Mouse (Mus musculus) midbrain, postnatal 0 days (tissue): ENCODE measurements around the gene Bcl3. TPM values are rescaled to one million over a fixed set of nuclear protein-coding genes. Genes with fewer than 3 reads are reported as not detected.

Experiments used
- ATAC-seq: fragments of 200-750 bp; cut with Nextera tagmentation; 2 replicates; pipeline ENCODE4 v1.8.0; 2017; ENCODE audit warnings: moderate number of reproducible peaks, mild to moderate bottlenecking, moderate TSS enrichment, moderate library complexity; ENCODE audit not compliant: low FRiP score
- DNase-seq: peaks from one replicate; pipeline ENCODE4 v3.0.0-alpha.2; 2015; ENCODE audit warnings: low spot score
- H3K27ac ChIP-seq: fragments of 300-500 bp; sonication (generic); 2 replicates; pipeline ENCODE4 v1.5.1; 2014; ENCODE audit warnings: low read depth, mild to moderate bottlenecking, low read length, mixed read lengths
- H3K27me3 ChIP-seq: fragments of 300-500 bp; sonication (generic); 2 replicates; pipeline ENCODE4 v1.6.1; 2014; ENCODE audit warnings: low read length, control low read depth, mixed read lengths; ENCODE audit not compliant: insufficient read depth
- H3K36me3 ChIP-seq: fragments of 300-500 bp; sonication (generic); 2 replicates; pipeline ENCODE4 v1.6.1; 2014; ENCODE audit warnings: low read length, control low read depth, mixed read lengths; ENCODE audit not compliant: insufficient read depth
- H3K4me1 ChIP-seq: fragments of 300-500 bp; sonication (generic); 2 replicates; pipeline ENCODE4 v1.6.1; 2014; ENCODE audit warnings: mild to moderate bottlenecking, control low read depth, antibody characterized with exemption, low read length, mixed read lengths; ENCODE audit not compliant: insufficient read depth
- H3K4me2 ChIP-seq: fragments of 300-500 bp; sonication (generic); 2 replicates; pipeline ENCODE4 v1.6.1; 2014; ENCODE audit warnings: low read depth, mild to moderate bottlenecking, low read length, mixed read lengths; ENCODE audit not compliant: poor library complexity, severe bottlenecking
- H3K4me3 ChIP-seq: fragments of 300-500 bp; sonication (generic); 2 replicates; pipeline ENCODE4 v1.5.1; 2014; ENCODE audit warnings: low read depth, mild to moderate bottlenecking, low read length, moderate library complexity
- H3K9ac ChIP-seq: fragments of 300-500 bp; sonication (generic); replicated peaks from 2 replicates; pipeline ENCODE4 v1.6.1; 2014; ENCODE audit warnings: mild to moderate bottlenecking, low read length, moderate library complexity, mixed read lengths; ENCODE audit not compliant: poor library complexity, severe bottlenecking
- H3K9me3 ChIP-seq: fragments of 300-500 bp; sonication (generic); 2 replicates; pipeline ENCODE4 v1.6.1; 2016; ENCODE audit warnings: low read length, control low read depth
- CTCF ChIP-seq: IDR thresholded peaks from 2 replicates; pipeline ENCODE4 v1.5.1; 2016; ENCODE audit warnings: antibody characterized with exemption, mild to moderate bottlenecking
- WGBS: fragments of 180-500 bp; shearing (Covaris S2); extraction: QIAGEN DNeasy Blood & Tissue Kit; methylation state at CpG from one replicate; pipeline ENCODE4 v1.1.7; 2014; 5-methylcytosine and 5-hydroxymethylcytosine counted together
- polyA plus RNA-seq: library from polyadenylated mRNA; unstranded; fragments of >200 nt; fragmentation: Nextera tagmentation; extraction: Ambion mirVana; gene quantifications from 2 replicates; pipeline ENCODE4 v1.2.1, GENCODE M21; 2015
- total RNA-seq: library from RNA; depleted of rRNA; stranded (reverse); fragments of >200 nt; gene quantifications from 2 replicates; pipeline ENCODE4 v1.2.3, GENCODE M21; 2014

The Bcl3 gene
- total and polyA plus RNA-seq, 2 experiments from 2014 or later: 0.55 to 0.93 TPM

DNA sequence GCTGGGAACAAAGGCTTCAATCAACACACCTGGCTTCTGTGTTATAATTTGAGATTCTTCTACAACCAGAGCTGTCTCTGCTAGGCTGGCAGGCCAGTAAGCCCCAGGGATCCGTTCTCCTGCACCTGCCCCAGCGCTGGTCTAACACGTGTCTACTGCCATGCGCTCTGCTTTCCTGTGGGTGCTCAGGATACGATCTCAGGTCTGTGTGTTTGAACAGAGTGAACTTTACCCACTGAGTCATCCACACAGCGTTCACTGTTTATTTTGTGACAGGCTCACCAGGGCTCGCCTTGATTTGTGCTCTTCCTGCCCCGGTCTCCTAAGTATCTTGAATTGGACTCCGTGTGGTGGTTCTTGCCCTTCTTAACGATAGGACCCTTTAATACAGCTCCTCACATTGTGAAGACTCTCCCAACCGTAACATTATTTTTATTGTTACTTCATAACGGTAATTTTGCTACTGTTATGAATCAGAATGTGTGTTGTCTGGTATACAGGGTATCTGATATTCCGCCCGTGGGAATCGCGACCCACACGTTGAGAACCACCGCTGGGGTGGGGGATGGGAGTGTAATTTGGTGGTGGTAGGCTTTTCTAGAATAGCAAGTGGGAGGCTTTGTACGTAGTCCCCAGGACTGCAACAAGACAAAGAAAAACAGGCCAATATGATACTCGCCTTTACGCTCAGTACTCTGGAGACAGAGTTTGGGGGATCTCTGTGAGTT is 19.3 kb upstream of the Bcl3 start:
- Histone ChIP-seq H3K27ac (no peak overlapping the region), H3K4me2 (no peak overlapping the region), H3K27me3 (peaks cover 14% of the 10 kb centered on the region), H3K36me3 (no peaks in the 10 kb centered on the region), H3K4me1 (no peaks in the 10 kb centered on the region), H3K9me3 (no peaks in the 10 kb centered on the region), H3K4me3 (no peak overlapping the region), H3K9ac (no peak overlapping the region)
- no peak for DNase-seq
- ATAC-seq: no peak
- 86% methylated on average over 21 of the region's 21 CpGs for WGBS
- TF ChIP-seq CTCF: no peak

DNA sequence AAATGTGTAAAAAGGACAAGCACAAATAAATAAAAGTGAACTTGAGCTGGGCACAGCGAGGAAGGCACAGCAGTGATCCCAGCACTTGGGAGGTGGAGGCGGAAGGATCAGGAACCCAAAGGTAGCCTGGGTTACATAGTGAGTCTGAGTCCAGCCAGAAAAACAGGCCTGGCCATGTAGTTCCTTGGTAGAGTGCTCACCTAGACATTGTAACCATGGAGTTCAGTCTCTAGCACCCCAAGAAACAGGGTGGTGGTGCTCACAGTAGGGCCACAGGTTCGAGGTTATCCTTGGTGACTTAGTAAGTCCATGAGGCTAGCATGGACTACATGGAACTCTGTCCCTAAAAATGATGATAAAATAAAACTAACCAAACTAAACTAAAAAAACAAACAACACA is 18.4 kb upstream of the Bcl3 start:
- Histone ChIP-seq H3K9me3 (no peaks in the 10 kb centered on the region), H3K36me3 (no peaks in the 10 kb centered on the region), H3K4me2 (no peak overlapping the region), H3K4me1 (no peaks in the 10 kb centered on the region), H3K27ac (no peak overlapping the region), H3K4me3 (no peak overlapping the region), H3K27me3 (peaks cover 13% of the 10 kb centered on the region; the same call in 1 of the 2 replicates), H3K9ac (no peak overlapping the region)
- TF ChIP-seq CTCF: no peak
- DNase-seq (no peak), ATAC-seq (no peak)
- WGBS: 91% methylated on average over 3 of the region's 3 CpGs

DNA sequence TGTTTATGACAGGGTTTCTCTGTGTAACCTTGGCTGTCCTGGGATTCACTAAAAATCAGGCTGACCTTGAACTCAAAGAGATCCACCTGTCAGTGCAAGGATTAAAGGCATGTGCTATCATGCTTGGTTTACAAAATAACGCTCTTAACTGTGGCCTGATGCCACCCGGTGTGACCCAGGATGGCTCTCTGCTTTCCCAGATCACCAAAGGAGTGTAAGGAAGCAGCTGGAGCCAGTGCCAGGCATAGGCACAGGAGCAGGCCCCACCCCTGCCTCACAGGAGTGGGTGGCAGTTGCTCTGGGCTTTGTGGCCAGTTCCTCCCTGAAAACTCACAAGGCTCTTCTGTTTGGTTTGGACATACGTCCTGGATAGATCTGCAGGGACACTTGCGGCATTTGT is 17.8 kb upstream of the Bcl3 start:
- no peak overlapping the region for H3K4me2 ChIP-seq
- 85% methylated on average over 4 of the region's 4 CpGs for WGBS
- H3K36me3 ChIP-seq: no peaks in the 10 kb centered on the region
- H3K4me1 ChIP-seq: no peaks in the 10 kb centered on the region
- DNase-seq (no peak), ATAC-seq (no peak)
- H3K9ac ChIP-seq: no peak overlapping the region
- no peak overlapping the region for H3K4me3 ChIP-seq
- no peaks in the 10 kb centered on the region for H3K9me3 ChIP-seq
- H3K27ac ChIP-seq: no peak overlapping the region
- TF ChIP-seq CTCF: no peak
- H3K27me3 ChIP-seq: peaks cover 13% of the 10 kb centered on the region; the same call in 1 of the 2 replicates

DNA sequence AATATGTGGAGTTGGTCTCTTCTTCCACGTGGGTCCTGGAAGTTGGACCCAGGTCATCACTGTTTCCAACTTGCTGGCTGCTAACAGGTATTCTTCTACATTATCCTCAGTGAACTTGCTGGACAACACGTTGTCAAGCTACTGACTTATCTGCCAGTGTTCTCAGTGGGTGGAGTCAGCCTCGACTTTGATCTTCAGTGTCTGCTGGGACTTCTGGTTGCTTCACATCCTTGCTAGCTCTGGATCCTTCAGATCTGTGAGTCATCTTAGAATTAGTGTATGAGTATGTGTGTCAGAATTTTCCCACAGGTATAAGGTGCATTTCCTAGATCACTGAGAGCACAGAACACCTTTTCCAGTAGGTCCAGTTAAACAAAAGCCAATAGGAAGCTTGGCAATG is 14.3 kb upstream of the Bcl3 start:
- Histone ChIP-seq H3K27ac (no peak overlapping the region), H3K27me3 (no peaks in the 10 kb centered on the region), H3K4me1 (no peaks in the 10 kb centered on the region), H3K36me3 (no peaks in the 10 kb centered on the region), H3K4me3 (no peak overlapping the region), H3K9me3 (no peaks in the 10 kb centered on the region), H3K9ac (no peak overlapping the region), H3K4me2 (no peak overlapping the region)
- TF ChIP-seq CTCF: no peak
- ATAC-seq: no peak
- 63% methylated on average over 3 of the region's 3 CpGs for WGBS
- DNase-seq: no peak

DNA sequence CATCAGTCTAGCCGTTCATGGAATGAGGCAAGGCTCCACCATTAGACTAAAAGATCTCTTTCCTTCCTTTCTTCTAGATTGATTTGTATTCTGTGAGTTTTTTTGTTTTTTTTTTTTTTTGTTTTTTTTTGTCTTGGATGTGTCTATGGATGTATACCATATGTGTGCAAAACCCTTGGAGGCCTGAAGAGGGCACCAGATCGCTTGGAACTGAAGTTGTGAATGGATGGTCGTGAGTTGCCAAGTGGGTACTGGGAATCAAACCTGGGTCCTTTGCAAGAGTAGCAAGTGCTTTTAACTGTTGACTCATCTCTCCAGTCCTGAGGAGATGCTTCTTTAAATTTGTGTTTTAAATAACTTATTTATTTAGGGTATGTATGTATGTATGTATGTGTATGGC is 11.5 kb upstream of the Bcl3 start:
- H3K4me2 ChIP-seq: no peak overlapping the region
- no peak overlapping the region for H3K4me3 ChIP-seq
- WGBS: 71% methylated on average over 3 of the region's 3 CpGs
- no peaks in the 10 kb centered on the region for H3K9me3 ChIP-seq
- ATAC-seq (no peak), DNase-seq (no peak)
- no peak overlapping the region for H3K27ac ChIP-seq
- H3K4me1 ChIP-seq: no peaks in the 10 kb centered on the region
- H3K36me3 ChIP-seq: no peaks in the 10 kb centered on the region
- no peaks in the 10 kb centered on the region for H3K27me3 ChIP-seq
- no peak; the same call in 1 of the 2 replicates for TF ChIP-seq CTCF
- H3K9ac ChIP-seq: no peak overlapping the region

DNA sequence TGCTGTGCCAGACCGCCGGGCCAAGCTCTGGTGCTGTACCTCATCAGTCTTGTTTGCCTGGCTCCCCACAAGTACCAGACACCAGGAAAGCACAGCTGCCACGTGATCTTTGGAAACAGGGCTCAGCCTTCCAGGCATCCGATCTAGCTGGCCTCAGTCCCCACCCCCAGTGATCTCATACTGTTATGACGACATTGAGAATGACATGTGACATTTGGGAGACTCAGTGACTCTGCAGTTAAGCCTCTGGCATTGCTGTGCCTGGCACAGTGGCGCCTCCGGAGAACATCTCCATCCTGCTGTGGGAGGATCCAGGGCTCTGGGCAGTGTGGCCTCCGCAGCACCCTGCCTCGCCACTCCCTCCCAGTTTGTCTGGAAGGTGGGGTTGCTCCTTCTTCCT is 9.3 kb upstream of the Bcl3 start:
- H3K4me2 ChIP-seq: no peak overlapping the region
- H3K9me3 ChIP-seq: no peaks in the 10 kb centered on the region
- no peaks in the 10 kb centered on the region for H3K27me3 ChIP-seq
- no peak for TF ChIP-seq CTCF
- 59% methylated on average over 9 of the region's 9 CpGs for WGBS
- no peak overlapping the region for H3K27ac ChIP-seq
- no peaks in the 10 kb centered on the region for H3K36me3 ChIP-seq
- no peaks in the 10 kb centered on the region for H3K4me1 ChIP-seq
- no peak overlapping the region for H3K4me3 ChIP-seq
- DNase-seq: no peak
- H3K9ac ChIP-seq: no peak overlapping the region
- ATAC-seq: no peak
